Mouse (Mus musculus) ES-Bruce4 (cell line): ENCODE results near the gene Myo18b. TPM values are rescaled to one million over a fixed set of nuclear protein-coding genes. Genes with fewer than 3 reads are reported as not detected.

ENCODE experiments used
- H3K27ac ChIP-seq: 2 replicates; pipeline ENCODE4 v1.5.1; 2012; ENCODE audit warnings: low read length, inconsistent platforms; ENCODE audit not compliant: insufficient read depth
- H3K27me3 ChIP-seq: 2 replicates; pipeline ENCODE4 v1.6.1; 2012; ENCODE audit warnings: mild to moderate bottlenecking, low read length, inconsistent platforms; ENCODE audit not compliant: control insufficient read depth, poor library complexity, insufficient read depth, severe bottlenecking
- H3K36me3 ChIP-seq: 2 replicates; pipeline ENCODE4 v1.6.1; 2012; ENCODE audit warnings: inconsistent platforms, mild to moderate bottlenecking, low read length, moderate library complexity; ENCODE audit not compliant: control insufficient read depth, poor library complexity, insufficient read depth, severe bottlenecking
- H3K4me1 ChIP-seq: one replicate; pipeline ENCODE4 v1.8.1; 2011; ENCODE audit warnings: low read length; ENCODE audit not compliant: control insufficient read depth, insufficient read depth
- H3K4me3 ChIP-seq: 2 replicates; pipeline ENCODE4 v1.5.1; 2011; ENCODE audit warnings: low read depth, mild to moderate bottlenecking, low read length
- H3K9ac ChIP-seq: 2 replicates; pipeline ENCODE4 v1.6.1; 2012; ENCODE audit warnings: low read depth, mild to moderate bottlenecking, inconsistent platforms; ENCODE audit not compliant: poor library complexity, severe bottlenecking
- H3K9me3 ChIP-seq: replicated peaks from 2 replicates; pipeline ENCODE4 v1.6.1; 2012; ENCODE audit warnings: mild to moderate bottlenecking, low read length, inconsistent platforms; ENCODE audit not compliant: control insufficient read depth, poor library complexity, insufficient read depth, severe bottlenecking
- CTCF ChIP-seq: IDR thresholded peaks from one replicate; pipeline ENCODE4 v1.8.1; 2011; ENCODE audit warnings: low read depth, low read length
- EP300 ChIP-seq: IDR thresholded peaks from 2 replicates; pipeline ENCODE4 v1.6.1; 2011; ENCODE audit warnings: low read depth, low read length; ENCODE audit not compliant: insufficient read depth
- POLR2A ChIP-seq: IDR thresholded peaks from one replicate; pipeline ENCODE4 v1.8.1; 2011; ENCODE audit warnings: low read length; ENCODE audit not compliant: insufficient read depth
- polyA plus RNA-seq: library from polyadenylated mRNA; stranded (reverse); fragments of >200 nt; gene quantifications from 2 replicates; pipeline ENCODE4 v1.2.4, GENCODE M21; 2011; ENCODE audit warnings: low read depth; ENCODE audit not compliant: missing spikeins, insufficient read depth, insufficient read length

The Myo18b gene
- polyA plus RNA-seq, 1 experiment = 0.69 TPM

- no peaks in the 10 kb centered on the region for H3K36me3 ChIP-seq
- no peaks in the 10 kb centered on the region for H3K9me3 ChIP-seq
- no peak overlapping the region for H3K9ac ChIP-seq
- H3K27me3 ChIP-seq = no peaks in the 10 kb centered on the region
- H3K4me3 ChIP-seq = no peak overlapping the region
- no peak overlapping the region for H3K27ac ChIP-seq
- TF ChIP-seq CTCF (no peak), EP300 (no peak), POLR2A (no peak)
- no peaks in the 10 kb centered on the region for H3K4me1 ChIP-seq
Observed at GRCm38 (mm10) chr5:112807629-112808028, 88.5 kb downstream of the Myo18b start.

GRCm38 (mm10) chr5:112796086-112796485 is 100.1 kb downstream of the Myo18b start:
- Histone ChIP-seq H3K27ac (no peak overlapping the region), H3K27me3 (no peaks in the 10 kb centered on the region), H3K9ac (no peak overlapping the region), H3K36me3 (no peaks in the 10 kb centered on the region), H3K4me1 (no peaks in the 10 kb centered on the region), H3K4me3 (no peak overlapping the region), H3K9me3 (no peaks in the 10 kb centered on the region; the same call in 1 of the 2 replicates)
- TF ChIP-seq POLR2A (no peak), CTCF (no peak), EP300 (no peak)

GRCm38 (mm10) chr5:112791792-112792780 is 104.1 kb downstream of the Myo18b start:
- Histone ChIP-seq H3K36me3 (no peaks in the 10 kb centered on the region), H3K27ac (no peak overlapping the region), H3K27me3 (no peaks in the 10 kb centered on the region), H3K9ac (no peak overlapping the region), H3K4me3 (no peak overlapping the region), H3K4me1 (no peaks in the 10 kb centered on the region), H3K9me3 (no peaks in the 10 kb centered on the region)
- TF ChIP-seq POLR2A (no peak), CTCF (peak; percentile 42)

- H3K4me3 ChIP-seq = no peak overlapping the region
- no peak for TF ChIP-seq EP300
- no peak for TF ChIP-seq CTCF
- no peak for TF ChIP-seq POLR2A
- H3K27ac ChIP-seq = no peak overlapping the region
- no peaks in the 10 kb centered on the region for H3K27me3 ChIP-seq
- no peak overlapping the region for H3K9ac ChIP-seq
- H3K4me1 ChIP-seq = no peaks in the 10 kb centered on the region
- no peaks in the 10 kb centered on the region for H3K36me3 ChIP-seq
- H3K9me3 ChIP-seq = no peaks in the 10 kb centered on the region
Observed at GRCm38 (mm10) chr5:112790376-112791111, 105.6 kb downstream of the Myo18b start.

- Histone ChIP-seq H3K9me3 (no peaks in the 10 kb centered on the region), H3K9ac (no peak overlapping the region), H3K27ac (no peak overlapping the region), H3K36me3 (no peaks in the 10 kb centered on the region), H3K4me1 (no peaks in the 10 kb centered on the region), H3K27me3 (no peaks in the 10 kb centered on the region), H3K4me3 (no peak overlapping the region)
- TF ChIP-seq POLR2A = no peak
- TF ChIP-seq CTCF = no peak
- no peak for TF ChIP-seq EP300
Observed at GRCm38 (mm10) chr5:112788441-112788840, 107.7 kb downstream of the Myo18b start.
